Comparison of ENCODE assay signal across 20 mouse cellular contexts in the genomic region with DNA sequence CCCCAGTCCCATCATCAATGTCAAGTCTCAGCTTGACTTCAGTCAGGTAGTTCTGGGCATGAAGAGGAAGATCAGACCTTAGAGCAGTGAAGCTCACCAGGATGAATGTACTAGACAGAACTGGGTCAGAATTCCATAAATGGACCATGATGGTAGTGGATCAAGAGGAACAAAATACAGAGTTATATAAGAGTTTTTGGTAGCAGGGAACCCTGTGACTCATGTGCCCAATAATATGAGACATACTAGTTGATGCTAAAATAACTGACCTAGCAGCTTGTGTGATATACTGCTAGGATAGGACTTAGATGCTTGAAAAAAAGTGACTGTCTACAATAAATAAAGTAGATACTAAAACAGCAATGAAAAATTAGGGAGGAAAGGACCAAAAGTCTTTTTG.
"Had no signal": no experiment of that assay in that cellular context is flagged by ENCODE, and none has a peak within 500 bp of the region (broad histone marks: within the 10 kb centered on the region; RNA-seq: fewer than 3 reads in every experiment).

No protein-coding gene starts in this region.

- DNase-seq: cerebellum, adult 8-10 months; cerebellum, adult 9-11 months; cerebellum, postnatal 10 days; cerebellum, postnatal 14 days; cerebellum, postnatal 25 days; cerebellum, postnatal 36 days; embryo, embryonic 11 days; forebrain, postnatal 0 days; gastrocnemius, adult 2 months; gastrocnemius, postnatal 10 days; gastrocnemius, postnatal 14 days; gastrocnemius, postnatal 25 days; gastrocnemius, postnatal 36 days; heart, adult 11 months; heart, adult 18-20 months; heart, adult 2 months had no signal

- ATAC-seq: forebrain, embryonic 13.5 days; forebrain, embryonic 14.5 days; forebrain, embryonic 15.5 days; forebrain, embryonic 16.5 days; forebrain, postnatal 0 days had no signal
